Mouse (Mus musculus): ENCODE data around the gene Fut2. TPM values are rescaled to one million over a fixed set of nuclear protein-coding genes. Genes with fewer than 3 reads are reported as not detected.

The Fut2 gene
- 0.17 TPM for polyA plus RNA-seq (2017; shearing (Covaris generic))

DNA sequence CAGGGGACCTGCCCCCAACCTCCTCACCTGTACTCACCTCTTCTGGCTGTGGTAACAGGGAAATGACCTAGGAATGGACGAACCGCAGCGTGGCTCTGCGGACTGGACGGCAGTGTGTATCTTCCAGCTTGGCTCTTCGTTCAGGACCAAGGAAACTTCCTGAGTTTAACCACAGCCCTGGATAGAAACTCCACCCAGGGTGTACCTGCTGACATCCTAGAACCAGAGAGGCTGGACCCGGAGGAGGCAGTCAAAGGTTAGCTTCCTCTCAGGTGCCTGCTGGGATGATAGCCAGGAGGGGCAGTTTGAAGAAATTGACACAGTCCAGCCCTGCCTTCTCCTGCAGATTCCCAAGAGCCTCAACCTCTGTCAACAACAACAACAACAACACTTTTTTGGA, at the start of gene Fut2:
TSS of gene Fut2 (minus strand) at position 234 of the 400 bp plus-strand sequence.

DNA sequence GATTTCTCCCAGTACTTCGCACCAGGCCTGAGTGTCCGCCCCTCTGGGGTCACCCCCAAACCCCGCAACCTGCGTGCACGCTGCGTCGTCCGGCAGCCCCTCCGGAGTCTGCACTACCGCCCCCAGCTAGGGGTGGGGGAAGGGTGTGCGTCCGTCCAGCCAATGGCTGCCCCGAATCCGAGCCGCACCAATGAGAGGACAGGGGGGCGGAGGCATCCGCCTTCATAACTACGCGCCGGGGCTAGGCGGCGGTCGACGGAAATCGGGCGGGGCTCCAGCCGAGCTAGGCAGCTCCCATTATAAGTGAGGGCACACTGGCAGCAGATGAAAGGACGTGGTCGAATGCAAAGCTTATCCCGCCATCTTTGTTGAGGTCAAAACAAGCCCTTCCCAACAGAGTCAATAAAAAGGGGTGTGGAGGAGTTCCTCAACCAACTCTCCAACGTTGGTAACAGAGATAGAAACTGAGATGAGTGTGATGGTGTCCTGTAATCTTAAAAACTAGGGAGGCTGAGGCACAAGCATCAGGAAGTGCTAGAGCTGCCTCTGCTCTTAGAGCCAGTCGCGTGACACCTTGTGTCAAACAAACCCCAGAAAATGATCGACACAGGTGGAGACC, 49.0 kb upstream of the Fut2 start, which contains the start of gene Rpl18:
TSS of gene Rpl18 (plus strand) at position 368 of the 619 bp plus-strand sequence.

DNA sequence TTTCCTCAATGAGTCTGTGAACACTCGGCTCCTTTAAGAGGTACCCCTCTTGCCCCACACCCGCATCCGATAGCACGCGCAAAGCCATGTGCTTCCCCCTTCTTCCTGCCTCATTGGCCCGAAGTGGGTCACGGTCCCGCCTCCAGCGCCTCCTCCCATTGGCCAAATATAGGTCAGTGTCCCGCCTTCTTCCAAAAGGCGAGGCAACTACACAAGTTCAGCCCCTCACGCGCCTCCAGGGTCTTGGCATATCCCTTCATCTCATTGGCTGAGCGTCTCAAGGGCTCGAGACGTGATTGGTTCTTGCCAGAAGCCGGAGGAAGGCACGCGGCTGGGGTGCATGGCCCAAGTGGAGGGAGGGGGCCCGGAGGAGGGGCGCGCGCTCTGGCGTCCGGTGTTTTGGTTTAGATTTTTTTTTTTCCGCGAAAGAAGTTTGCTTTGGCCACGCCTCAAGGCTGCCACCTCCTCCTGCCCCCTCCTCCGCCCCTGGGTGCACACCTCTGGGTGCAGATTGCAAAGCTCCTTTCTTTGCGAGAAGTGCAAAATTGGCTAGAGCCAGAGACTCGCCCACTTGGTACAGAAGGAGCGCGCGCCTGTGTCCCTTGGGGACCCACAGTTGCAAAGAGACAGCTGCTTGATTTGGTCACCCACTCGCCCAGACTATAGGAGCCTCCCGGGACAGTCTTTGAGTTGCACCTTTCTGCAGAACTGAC, 38.7 kb upstream of the Fut2 start, which contains the start of gene Dbp:
TSS of gene Dbp (plus strand) at position 359 of the 713 bp plus-strand sequence.

DNA sequence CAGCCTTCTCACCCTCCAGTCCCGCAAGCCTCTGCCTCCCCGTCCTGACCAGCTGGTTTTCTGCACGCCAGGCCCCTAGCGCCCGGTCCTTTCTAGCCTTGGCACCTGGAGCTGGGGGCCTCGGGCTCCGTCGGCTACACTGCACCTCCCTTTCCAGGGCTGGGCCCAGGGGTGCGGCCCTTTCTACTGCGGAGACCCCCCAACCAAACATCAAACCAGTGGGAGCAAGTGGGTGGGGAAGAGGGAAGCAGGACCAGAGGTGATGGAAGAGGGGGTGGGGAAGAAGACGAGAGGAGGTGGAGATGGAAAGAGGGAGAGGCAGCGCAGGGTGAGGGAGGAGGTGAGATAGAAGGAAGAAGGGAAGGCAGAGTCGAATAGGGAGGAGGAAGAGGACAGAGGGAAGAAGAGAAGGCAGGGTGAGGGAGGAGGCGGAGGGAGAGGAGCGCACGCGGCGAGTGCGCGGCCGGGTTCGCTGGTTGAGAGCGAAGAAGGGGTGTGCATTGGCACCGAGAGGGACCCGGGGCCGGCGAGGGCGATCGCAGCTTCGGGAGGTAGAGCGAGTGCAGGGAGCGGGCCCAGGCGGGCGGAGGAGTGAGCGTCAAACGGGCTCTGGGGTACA, 33.4 kb upstream of the Fut2 start, which contains the start of gene Car11:
TSS of gene Car11 (plus strand) at position 321 of the 619 bp plus-strand sequence.

DNA sequence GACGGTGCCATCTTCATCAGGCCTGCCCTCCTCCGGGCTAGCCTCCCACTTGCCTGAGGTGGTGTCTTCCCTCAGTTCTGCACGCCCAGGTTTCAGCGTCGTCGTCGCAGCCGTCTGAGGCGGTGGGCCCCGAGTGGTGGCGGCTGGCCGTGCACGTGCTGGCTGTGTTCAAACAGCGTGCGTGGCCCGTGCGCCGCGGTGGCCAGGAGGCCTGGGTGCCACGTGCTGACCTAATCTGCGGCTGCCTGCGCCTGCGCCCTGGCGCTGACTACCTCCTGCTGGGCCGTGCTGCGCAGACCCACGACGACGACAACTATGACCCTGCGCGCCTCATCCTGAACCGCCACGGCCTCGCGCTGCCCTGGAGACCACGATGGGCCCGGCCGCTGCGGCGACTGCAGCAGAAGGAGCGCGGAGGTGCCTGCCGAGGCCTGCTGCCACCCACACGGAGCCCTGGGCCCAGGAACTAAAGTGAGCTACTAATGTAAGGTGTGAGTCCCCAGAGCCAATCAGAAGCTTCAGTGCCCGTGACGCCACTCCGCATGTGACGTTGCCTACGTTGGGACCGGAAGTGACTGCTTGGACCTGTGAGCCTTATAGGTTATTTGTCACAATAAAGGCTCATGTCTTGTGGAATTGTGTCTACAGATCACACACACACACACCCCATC, 27.9 kb upstream of the Fut2 start, which contains the start of gene Sec1:
TSS of gene Sec1 (minus strand) at position 482 of the 671 bp plus-strand sequence.

DNA sequence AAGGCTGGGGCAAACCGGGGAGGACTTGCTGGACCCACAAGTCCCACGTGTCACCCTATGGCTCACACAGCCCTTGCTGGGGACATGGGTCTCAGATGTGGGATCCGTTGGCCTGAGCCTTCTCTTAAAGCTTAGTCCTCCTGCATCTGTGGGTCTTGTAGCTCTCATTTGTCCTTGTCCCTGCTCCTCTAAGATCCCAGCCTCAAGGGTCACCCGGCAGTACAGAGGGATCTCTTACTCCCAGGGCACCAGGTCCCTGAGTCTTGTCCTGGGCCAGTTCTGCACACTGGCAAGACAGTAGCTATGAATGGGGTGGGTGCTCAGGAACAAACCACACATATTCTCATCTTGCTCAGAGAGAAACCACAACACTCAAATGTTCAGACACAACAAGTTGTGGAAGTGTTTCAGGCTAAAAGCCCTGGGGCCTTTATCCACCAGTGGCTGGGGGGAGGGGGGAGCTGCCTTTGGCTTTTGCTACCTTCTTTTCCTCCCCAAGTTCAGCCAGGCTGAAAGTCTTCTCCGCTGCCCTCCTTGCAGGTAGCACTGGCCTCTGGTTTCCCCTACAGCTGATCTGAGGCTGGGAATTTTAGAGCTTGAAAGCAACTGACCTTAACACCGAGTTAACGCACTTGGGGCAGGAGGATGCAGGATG, 17.3 kb upstream of the Fut2 start, which contains the start of gene Ntn5:
TSS of gene Ntn5 (plus strand) at position 627 of the 655 bp plus-strand sequence.

DNA sequence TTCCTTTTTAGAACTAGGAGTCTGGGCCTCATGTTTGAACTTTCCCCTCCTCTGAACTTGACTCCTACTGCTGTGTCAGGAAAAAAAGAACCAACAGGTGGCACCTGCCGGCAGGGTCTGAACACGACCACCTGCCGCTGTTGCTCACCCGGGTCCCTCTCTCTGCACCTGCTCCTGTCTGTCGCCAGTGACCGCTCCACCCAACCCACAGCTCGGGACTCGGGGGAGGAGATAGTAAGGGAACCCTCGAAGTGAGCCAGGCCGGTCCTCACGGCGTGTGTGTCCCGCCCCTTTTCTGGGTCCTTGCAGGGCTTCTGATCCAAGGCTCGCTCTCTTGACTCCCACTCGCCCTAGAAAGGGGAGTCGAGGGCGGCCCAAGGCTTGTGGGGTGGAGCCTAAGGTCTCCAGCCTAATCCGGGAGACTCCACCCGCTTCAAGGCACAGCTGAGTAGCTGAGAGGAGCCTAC, 26.6 kb downstream of the Fut2 start, which contains the start of gene Mamstr:
TSS of gene Mamstr (plus strand) at position 417 of the 467 bp plus-strand sequence.

DNA sequence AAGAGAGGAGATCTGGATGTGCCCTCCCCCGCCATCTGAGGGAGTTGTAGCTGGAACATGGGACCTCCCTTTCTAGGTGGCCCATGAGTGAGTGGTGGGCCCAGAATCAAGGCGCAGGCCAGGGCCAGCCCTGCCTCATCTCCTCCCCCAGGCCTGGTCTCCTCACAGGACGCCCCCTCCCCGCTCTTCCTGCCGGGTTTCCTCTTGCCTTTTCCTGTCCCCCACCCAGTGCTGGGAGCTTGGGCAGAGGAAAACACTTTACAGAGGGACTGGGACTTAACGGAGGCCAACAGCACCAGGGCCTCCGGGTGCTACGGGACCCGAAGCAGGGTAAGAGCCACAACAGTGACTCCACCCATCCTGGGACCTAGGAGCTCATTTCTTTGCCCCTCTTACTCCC, 38.9 kb downstream of the Fut2 start, which contains the start of gene Rasip1:
TSS of gene Rasip1 (plus strand) at position 228 of the 400 bp plus-strand sequence.

DNA sequence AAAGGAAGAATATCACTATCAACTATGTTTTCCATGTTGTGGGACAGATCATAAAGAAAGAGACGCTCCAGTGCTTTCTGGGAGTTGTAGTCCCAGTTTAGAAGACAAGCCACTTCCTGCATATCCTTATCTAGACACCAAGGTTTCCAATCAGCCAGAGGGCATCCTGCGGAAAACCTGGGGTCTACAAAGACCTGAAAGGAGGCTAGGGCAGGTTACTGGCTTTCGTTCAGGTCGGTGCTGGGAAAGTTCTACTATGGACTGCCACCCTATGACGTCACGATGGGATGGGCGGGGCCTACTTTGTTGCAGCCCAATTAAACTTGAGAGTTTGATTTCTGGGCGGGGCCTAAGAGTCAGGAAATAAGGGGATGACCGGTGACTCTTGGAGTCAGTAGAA, 44.8 kb downstream of the Fut2 start, which contains the start of gene Izumo1:
TSS of gene Izumo1 (plus strand) at position 369 of the 400 bp plus-strand sequence.

DNA sequence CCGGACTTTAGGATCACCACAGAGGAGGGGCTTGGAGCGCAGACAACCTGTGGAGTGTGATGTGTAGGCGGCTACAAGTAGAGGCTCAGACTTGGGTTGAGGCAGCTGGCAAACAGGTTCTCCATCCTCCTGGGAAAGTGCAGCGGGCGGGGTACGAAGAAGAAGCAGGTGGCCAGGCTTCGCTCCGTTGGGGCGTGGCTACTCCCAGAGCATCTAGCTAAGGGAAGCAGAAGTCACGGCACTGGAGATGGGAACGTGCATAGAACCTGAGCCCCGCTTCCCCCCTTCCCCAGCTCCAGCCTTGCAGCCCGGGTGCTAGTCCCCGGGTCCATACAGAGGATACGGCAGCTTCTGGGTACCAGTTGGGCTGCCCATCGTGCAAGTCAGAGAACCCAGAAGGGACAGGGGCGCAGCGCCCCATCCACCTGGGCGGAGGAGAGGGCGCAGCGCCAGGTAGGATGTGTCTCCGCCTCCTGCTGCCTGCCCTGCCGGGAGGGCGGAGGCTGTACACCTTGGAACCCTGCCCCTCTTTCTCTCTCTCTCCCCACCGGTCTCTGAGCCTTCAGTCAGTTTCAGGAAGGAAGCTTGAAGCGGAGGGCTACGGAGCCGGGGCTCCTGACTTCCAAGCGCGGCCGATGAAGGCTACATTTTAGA, 49.0 kb downstream of the Fut2 start, which contains the start of gene Fut1:
TSS of gene Fut1 (plus strand) at position 248 of the 654 bp plus-strand sequence.

Other genes with a start within 250 kb of the Fut2 start
- not detected for gene Lhb, start 245.6 kb downstream of the Fut2 start, polyA plus RNA-seq (2017; shearing (Covaris generic))
- 19.6 TPM for gene Gys1, start 231.6 kb downstream of the Fut2 start, polyA plus RNA-seq (2017; shearing (Covaris generic))
- gene Ruvbl2, start 228.3 kb downstream of the Fut2 start, polyA plus RNA-seq (2017; shearing (Covaris generic)) = 67.2 TPM
- 2,196 TPM for gene Ftl1, start 206.5 kb downstream of the Fut2 start, polyA plus RNA-seq (2017; shearing (Covaris generic))
- gene Bax, start 199.5 kb downstream of the Fut2 start, polyA plus RNA-seq (2017; shearing (Covaris generic)) = 249 TPM
- gene Tulp2, start 184.5 kb downstream of the Fut2 start, polyA plus RNA-seq (2017; shearing (Covaris generic)) = 1.7 TPM
- gene Gm45808, start 179.6 kb downstream of the Fut2 start, polyA plus RNA-seq (2017; shearing (Covaris generic)) = 0.88 TPM
- 1.0 TPM for gene Dhdh, start 177.6 kb downstream of the Fut2 start, polyA plus RNA-seq (2017; shearing (Covaris generic))
- gene Nucb1, start 156.0 kb downstream of the Fut2 start, polyA plus RNA-seq (2017; shearing (Covaris generic)) = 289 TPM
- gene Ppp1r15a, start 140.1 kb downstream of the Fut2 start, polyA plus RNA-seq (2017; shearing (Covaris generic)) = 59.4 TPM
- 0.40 TPM for gene Plekha4, start 140.1 kb downstream of the Fut2 start, polyA plus RNA-seq (2017; shearing (Covaris generic))
- 1.9 TPM for gene Hsd17b14, start 111.5 kb downstream of the Fut2 start, polyA plus RNA-seq (2017; shearing (Covaris generic))
- gene Bcat2, start 96.2 kb downstream of the Fut2 start, polyA plus RNA-seq (2017; shearing (Covaris generic)) = 64.7 TPM
- not detected for gene Fgf21, start 50.9 kb downstream of the Fut2 start, polyA plus RNA-seq (2017; shearing (Covaris generic))
- not detected for gene Fut1, start 49.1 kb downstream of the Fut2 start, polyA plus RNA-seq (2017; shearing (Covaris generic))
- 0.11 TPM for gene Izumo1, start 44.6 kb downstream of the Fut2 start, polyA plus RNA-seq (2017; shearing (Covaris generic))
- 1.2 TPM for gene Rasip1, start 38.9 kb downstream of the Fut2 start, polyA plus RNA-seq (2017; shearing (Covaris generic))
- 0.72 TPM for gene Mamstr, start 26.4 kb downstream of the Fut2 start, polyA plus RNA-seq (2017; shearing (Covaris generic))
- gene Ntn5, start 17.6 kb upstream of the Fut2 start, polyA plus RNA-seq (2017; shearing (Covaris generic)) = not detected
- 0.33 TPM for gene Sec1, start 28.0 kb upstream of the Fut2 start, polyA plus RNA-seq (2017; shearing (Covaris generic))
- 8.1 TPM for gene Car11, start 33.4 kb upstream of the Fut2 start, polyA plus RNA-seq (2017; shearing (Covaris generic))
- gene Dbp, start 38.7 kb upstream of the Fut2 start, polyA plus RNA-seq (2017; shearing (Covaris generic)) = 12.6 TPM
- gene Rpl18, start 49.1 kb upstream of the Fut2 start, polyA plus RNA-seq (2017; shearing (Covaris generic)) = 1,812 TPM
- 37.7 TPM for gene Sphk2, start 51.6 kb upstream of the Fut2 start, polyA plus RNA-seq (2017; shearing (Covaris generic))
- not detected for gene Fam83e, start 54.8 kb upstream of the Fut2 start, polyA plus RNA-seq (2017; shearing (Covaris generic))
- gene Spaca4, start 59.4 kb upstream of the Fut2 start, polyA plus RNA-seq (2017; shearing (Covaris generic)) = not detected
- gene Lmtk3, start 117.3 kb upstream of the Fut2 start, polyA plus RNA-seq (2017; shearing (Covaris generic)) = not detected
- 1.6 TPM for gene Sult2b1, start 118.3 kb upstream of the Fut2 start, polyA plus RNA-seq (2017; shearing (Covaris generic))
- 28.9 TPM for gene Cyth2, start 148.2 kb upstream of the Fut2 start, polyA plus RNA-seq (2017; shearing (Covaris generic))
- not detected for gene Kcnj14, start 158.4 kb upstream of the Fut2 start, polyA plus RNA-seq (2017; shearing (Covaris generic))
- 42.0 TPM for gene Grwd1, start 164.6 kb upstream of the Fut2 start, polyA plus RNA-seq (2017; shearing (Covaris generic))
- 119 TPM for gene Kdelr1, start 206.4 kb upstream of the Fut2 start, polyA plus RNA-seq (2017; shearing (Covaris generic))
- not detected for gene Grin2d, start 212.0 kb upstream of the Fut2 start, polyA plus RNA-seq (2017; shearing (Covaris generic))
- 0.39 TPM for gene Syngr4, start 230.3 kb upstream of the Fut2 start, polyA plus RNA-seq (2017; shearing (Covaris generic))
- 7.9 TPM for gene Tmem143, start 230.5 kb upstream of the Fut2 start, polyA plus RNA-seq (2017; shearing (Covaris generic))

Data from activated CD4-positive, CD25-positive, alpha-beta regulatory T cell, adult 9 weeks (primary cell).